ENCODE assay signal across 10 mouse cellular contexts in genomic region chr11:28811874-28812273, GRCm38 (mm10). TPM values are rescaled to one million over a fixed set of nuclear protein-coding genes. Genes with fewer than 3 reads are reported as not detected.
A peak's percentile ranks its signal among the peaks of the same experiment; 100 is the strongest.
DNase-seq lines count a peak whose midpoint lies in the region; ATAC-seq and TF ChIP-seq lines count a peak whose summit lies in the region.
"Had no signal": no experiment of that assay in that cellular context is flagged by ENCODE, and none has a peak within 500 bp of the region (broad histone marks: within the 10 kb centered on the region; RNA-seq: fewer than 3 reads in every experiment).

No protein-coding gene starts in this region.

- no peaks in the 10 kb centered on the region for H3K36me3 ChIP-seq in hindbrain, postnatal 0 days (ENCODE audit: insufficient read depth, low read length)
- H3K36me3 ChIP-seq in hindbrain, embryonic 11.5 days (ENCODE audit: control insufficient read depth, insufficient read depth, low read length), result no peaks in the 10 kb centered on the region
- H3K36me3 ChIP-seq in lung, postnatal 0 days (ENCODE audit: insufficient read depth, low read length), result no peaks in the 10 kb centered on the region
- H3K36me3 ChIP-seq in midbrain, embryonic 14.5 days (ENCODE audit: control insufficient read depth, insufficient read depth, low read length), result no peaks in the 10 kb centered on the region

- CTCF ChIA-PET in Patski (lab: Charles Lee), result interaction anchor here (0.9 to 2.0 kb wide), 4 partner anchors 78 to 180 kb away, joined by 3 to 7 read pairs (median 4); no protein-coding TSS in a partner anchor

- 73% methylated on average over 2 of the region's 2 CpGs for WGBS in hindbrain, postnatal 0 days
- WGBS in hindbrain, embryonic 11.5 days, result 76% methylated on average over 2 of the region's 2 CpGs
- WGBS in lung, postnatal 0 days, result 67% methylated on average over 2 of the region's 2 CpGs
- 57% methylated on average over 2 of the region's 2 CpGs for WGBS in lung, adult 2 months
- WGBS in midbrain, embryonic 14.5 days, result 77% methylated on average over 2 of the region's 2 CpGs

- DNase-seq in hindbrain, postnatal 0 days (ENCODE audit: low spot score), result no peak
- no peak for DNase-seq in hindbrain, embryonic 11.5 days (ENCODE audit: low spot score)
- peak; percentile 19 for DNase-seq in lung, postnatal 0 days (ENCODE audit: low spot score)
- no peak for DNase-seq in lung, adult 2 months
- no peak for DNase-seq in Patski (ENCODE audit: low read depth, low spot score)
- peak; percentile 20 for DNase-seq in lung, postnatal 25 days (ENCODE audit: low spot score)
- no peak for DNase-seq in ovary, postnatal 14 days (ENCODE audit: low spot score)
- DNase-seq in midbrain, embryonic 14.5 days, result no peak
- DNase-seq: gastrocnemius, postnatal 25 days had no signal

- H3K27me3 ChIP-seq in hindbrain, postnatal 0 days (ENCODE audit: insufficient read depth, low read length), result no peaks in the 10 kb centered on the region
- no peaks in the 10 kb centered on the region for H3K27me3 ChIP-seq in hindbrain, embryonic 11.5 days (ENCODE audit: control insufficient read depth, insufficient read depth, low read length)
- no peaks in the 10 kb centered on the region for H3K27me3 ChIP-seq in lung, postnatal 0 days (replicated peaks; ENCODE audit: insufficient read depth, low read length)
- H3K27me3 ChIP-seq in Patski, result no peaks in the 10 kb centered on the region
- no peaks in the 10 kb centered on the region for H3K27me3 ChIP-seq in midbrain, embryonic 14.5 days (ENCODE audit: control insufficient read depth, insufficient read depth, low read length)

- no peak overlapping the region for H3K4me3 ChIP-seq in hindbrain, postnatal 0 days (ENCODE audit: low read length)
- no peak overlapping the region for H3K4me3 ChIP-seq in hindbrain, embryonic 11.5 days (ENCODE audit: low read depth, low read length)
- H3K4me3 ChIP-seq in lung, postnatal 0 days (ENCODE audit: low read depth, low read length), result no peak overlapping the region
- no peak overlapping the region for H3K4me3 ChIP-seq in lung, adult 2 months (replicated peaks; ENCODE audit: extremely low read depth, low read depth, low read length)
- H3K4me3 ChIP-seq in midbrain, embryonic 14.5 days (replicated peaks; ENCODE audit: low read depth, low read length), result no peak overlapping the region

- TF ChIP-seq CTCF in hindbrain, postnatal 0 days (IDR thresholded peaks at IDR 0.05; ENCODE audit: low read depth), result peak; percentile 49
- TF ChIP-seq CTCF in lung, postnatal 0 days (IDR thresholded peaks at IDR 0.05), result peak; percentile 67
- TF ChIP-seq CTCF in lung, adult 2 months (IDR thresholded peaks at IDR 0.05; ENCODE audit: insufficient read depth, low read length), result no peak
- peak; percentile 54 for TF ChIP-seq CTCF in Patski (IDR thresholded peaks at IDR 0.05)

- H3K9me3 ChIP-seq in hindbrain, postnatal 0 days (ENCODE audit: low read length), result no peaks in the 10 kb centered on the region
- no peaks in the 10 kb centered on the region for H3K9me3 ChIP-seq in hindbrain, embryonic 11.5 days (ENCODE audit: control insufficient read depth, low read length)
- H3K9me3 ChIP-seq in lung, postnatal 0 days (ENCODE audit: low read length), result no peaks in the 10 kb centered on the region
- no peaks in the 10 kb centered on the region for H3K9me3 ChIP-seq in midbrain, embryonic 14.5 days (ENCODE audit: control insufficient read depth, low read length)

- in situ Hi-C loops in Patski (cut with MboI; ENCODE audit: low pct_unique_long_range_greater_than_20kb), result no loop called here

- no peak overlapping the region for H3K4me2 ChIP-seq in hindbrain, postnatal 0 days (ENCODE audit: low read depth, low read length)
- no peak overlapping the region for H3K4me2 ChIP-seq in hindbrain, embryonic 11.5 days (replicated peaks; ENCODE audit: low read depth, low read length)
- H3K4me2 ChIP-seq in lung, postnatal 0 days (replicated peaks; ENCODE audit: low read depth, low read length), result no peak overlapping the region
- H3K4me2 ChIP-seq in midbrain, embryonic 14.5 days (ENCODE audit: low read length), result no peak overlapping the region

- no peak for ATAC-seq in hindbrain, postnatal 0 days
- no peak for ATAC-seq in hindbrain, embryonic 11.5 days (ENCODE audit: low FRiP score)
- no peak for ATAC-seq in lung, postnatal 0 days
- no peak for ATAC-seq in Patski
- no peak for ATAC-seq in midbrain, embryonic 14.5 days (ENCODE audit: low FRiP score, low TSS enrichment)

- TF ChIP-seq EP300 in lung, postnatal 0 days (IDR thresholded peaks at IDR 0.05), result no peak

- H3K9ac ChIP-seq in hindbrain, postnatal 0 days (replicated peaks; ENCODE audit: low read length), result no peak overlapping the region
- H3K9ac ChIP-seq in hindbrain, embryonic 11.5 days (ENCODE audit: low read depth, low read length), result no peak overlapping the region
- no peak overlapping the region for H3K9ac ChIP-seq in lung, postnatal 0 days (replicated peaks; ENCODE audit: low read depth)
- no peak overlapping the region for H3K9ac ChIP-seq in midbrain, embryonic 14.5 days (replicated peaks; ENCODE audit: low read length)

- no peaks in the 10 kb centered on the region for H3K4me1 ChIP-seq in hindbrain, postnatal 0 days (ENCODE audit: insufficient read depth, low read length)
- H3K4me1 ChIP-seq in hindbrain, embryonic 11.5 days (replicated peaks; ENCODE audit: control insufficient read depth, insufficient read depth, low read length), result no peaks in the 10 kb centered on the region
- peaks cover 2% of the 10 kb centered on the region; the same call in 1 of the 2 replicates for H3K4me1 ChIP-seq in lung, postnatal 0 days (ENCODE audit: insufficient read depth, low read depth, low read length)
- peaks cover 2% of the 10 kb centered on the region; the same call in 1 of the 2 replicates for H3K4me1 ChIP-seq in lung, adult 2 months (ENCODE audit: control insufficient read depth, insufficient read depth, low read length)
- no peaks in the 10 kb centered on the region for H3K4me1 ChIP-seq in midbrain, embryonic 14.5 days (ENCODE audit: control insufficient read depth, insufficient read depth, low read length)

- no peak for TF ChIP-seq POLR2A in lung, adult 2 months (IDR thresholded peaks at IDR 0.05; ENCODE audit: borderline replicate concordance, extremely low read depth, low read depth, low read length)

- no peak overlapping the region for H3K27ac ChIP-seq in hindbrain, postnatal 0 days
- no peak overlapping the region for H3K27ac ChIP-seq in hindbrain, embryonic 11.5 days (ENCODE audit: low read depth, low read length)
- H3K27ac ChIP-seq in lung, postnatal 0 days (ENCODE audit: low read length), result no peak overlapping the region
- H3K27ac ChIP-seq in midbrain, embryonic 14.5 days (replicated peaks; ENCODE audit: low read depth, low read length), result no peak overlapping the region
- H3K27ac ChIP-seq: macrophage had no signal

- POLR2A ChIA-PET in Patski (lab: Charles Lee), result interaction anchor here (0.6 kb wide), 1 partner anchor 14 kb away, joined by 3 read pairs; no protein-coding TSS in a partner anchor

RNA-seq across cellular contexts. Expression of gene Efemp1, which starts 41.1 kb away (rescaled TPM):
- total RNA-seq in hindbrain, postnatal 0 days (2014; rRNA removed), result 7.1 and 8.7 TPM in 2 replicates
- polyA plus RNA-seq in hindbrain, postnatal 0 days (2015; fragmentation: Nextera tagmentation; extraction: Ambion mirVana), result 9.1 and 10.3 TPM in 2 replicates
- polyA plus RNA-seq in hindbrain, embryonic 11.5 days (2014; fragmentation: Nextera tagmentation; extraction: Ambion mirVana), result 15.1 and 18.2 TPM in 2 replicates
- polyA plus RNA-seq in lung, postnatal 0 days (2015; fragmentation: Nextera tagmentation; extraction: Ambion mirVana), result 25.8 and 39.7 TPM in 2 replicates
- polyA plus RNA-seq in lung, adult 2 months (2012; rRNA removed), result 112 and 121 TPM in 2 replicates
- polyA plus RNA-seq in Patski (2021), result 0.68 TPM
- polyA plus RNA-seq in midbrain, embryonic 14.5 days (2014; fragmentation: Nextera tagmentation; extraction: Ambion mirVana), result 0.45 and 3.6 TPM in 2 replicates
- polyA plus RNA-seq: macrophage had no signal

Comparison
In these comparisons a context has a peak if more than half of its experiments do, and no peak if none do; other contexts are left out.
1. DNase-seq: peak in lung, postnatal 0 days (single experiment) and lung, postnatal 25 days (single experiment); none in hindbrain, postnatal 0 days (single experiment), hindbrain, embryonic 11.5 days (single experiment), lung, adult 2 months (single experiment), Patski (single experiment), ovary, postnatal 14 days (single experiment) and midbrain, embryonic 14.5 days (single experiment).